Mouse (Mus musculus): ENCODE data around the gene Arhgef40. TPM values are rescaled to one million over a fixed set of nuclear protein-coding genes. Genes with fewer than 3 reads are reported as not detected.

Gene Arhgef40
- total RNA-seq (2014; rRNA removed) (61.6 and 84.6 TPM in 2 replicates), polyA plus RNA-seq (2015; fragmentation: Nextera tagmentation; extraction: Ambion mirVana) (27.3 and 46.8 TPM in 2 replicates)

GRCm38 (mm10) chr14:51984247-51985231 is at the start of gene Arhgef40:
Arhgef40 (plus strand) TSS chr14:51984719.
- Histone ChIP-seq H3K4me3 (ENCODE audit: low read depth, low read length) (peak within 1 kb of the TSS; percentile 70), H3K4me1 (ENCODE audit: insufficient read depth) (0 out of 2 replicates have a peak, but pooled peaks cover 4% of the 10 kb centered on the region), H3K9ac (peak within 1 kb of the TSS; percentile 82), H3K4me2 (ENCODE audit: low read depth) (peak within 1 kb of the TSS; percentile 85), H3K27ac (ENCODE audit: low read depth, low read length) (peak within 1 kb of the TSS; percentile 88), H3K27me3 (ENCODE audit: insufficient read depth, low read length) (no peaks in the 10 kb centered on the region), H3K36me3 (ENCODE audit: insufficient read depth) (peaks cover 15% of the 10 kb centered on the region), H3K9me3 (ENCODE audit: low read length) (no peaks in the 10 kb centered on the region)
- peak; percentile 86 for ATAC-seq
- TF ChIP-seq CTCF (IDR thresholded peaks at IDR 0.05; ENCODE audit: low read depth) = no peak
- peak; percentile 84 for DNase-seq
- WGBS = under 1% methylated on average over 55 of the region's 74 CpGs

- no peaks in the 10 kb centered on the region for H3K27me3 ChIP-seq (ENCODE audit: insufficient read depth, low read length)
- no peak for TF ChIP-seq CTCF (IDR thresholded peaks at IDR 0.05; ENCODE audit: low read depth)
- no peak overlapping the region for H3K4me2 ChIP-seq (ENCODE audit: low read depth)
- no peak overlapping the region for H3K27ac ChIP-seq (ENCODE audit: low read depth, low read length)
- no peak overlapping the region for H3K4me3 ChIP-seq (ENCODE audit: low read depth, low read length)
- WGBS = 89% methylated on average over 9 of the region's 9 CpGs
- H3K9ac ChIP-seq = no peak overlapping the region
- no peak for DNase-seq
- H3K4me1 ChIP-seq (ENCODE audit: insufficient read depth) = no peaks in the 10 kb centered on the region
- no peaks in the 10 kb centered on the region for H3K36me3 ChIP-seq (ENCODE audit: insufficient read depth)
- ATAC-seq = no peak
- 0 out of 2 replicates have a peak, but pooled peaks cover 3% of the 10 kb centered on the region for H3K9me3 ChIP-seq (ENCODE audit: low read length)
Observed at GRCm38 (mm10) chr14:51939005-51939404, 45.5 kb upstream of the Arhgef40 start.

- no peaks in the 10 kb centered on the region for H3K4me1 ChIP-seq (ENCODE audit: insufficient read depth)
- H3K36me3 ChIP-seq (ENCODE audit: insufficient read depth) = no peaks in the 10 kb centered on the region
- H3K27ac ChIP-seq (ENCODE audit: low read depth, low read length) = no peak overlapping the region
- H3K4me2 ChIP-seq (ENCODE audit: low read depth) = no peak overlapping the region
- 0 out of 2 replicates have a peak, but pooled peaks cover 3% of the 10 kb centered on the region for H3K9me3 ChIP-seq (ENCODE audit: low read length)
- no peak for TF ChIP-seq CTCF (IDR thresholded peaks at IDR 0.05; ENCODE audit: low read depth)
- WGBS = 39% methylated on average over 8 of the region's 8 CpGs
- H3K27me3 ChIP-seq (ENCODE audit: insufficient read depth, low read length) = no peaks in the 10 kb centered on the region
- no peak overlapping the region for H3K4me3 ChIP-seq (ENCODE audit: low read depth, low read length)
- no peak overlapping the region for H3K9ac ChIP-seq
- DNase-seq (no peak), ATAC-seq (no peak)
Observed at GRCm38 (mm10) chr14:51940944-51941560, 43.5 kb upstream of the Arhgef40 start.

- H3K9ac ChIP-seq = no peak overlapping the region
- no peaks in the 10 kb centered on the region for H3K27me3 ChIP-seq (ENCODE audit: insufficient read depth, low read length)
- no peaks in the 10 kb centered on the region for H3K36me3 ChIP-seq (ENCODE audit: insufficient read depth)
- 0 out of 2 replicates have a peak, but pooled peaks cover 3% of the 10 kb centered on the region for H3K9me3 ChIP-seq (ENCODE audit: low read length)
- H3K4me1 ChIP-seq (ENCODE audit: insufficient read depth) = no peaks in the 10 kb centered on the region
- DNase-seq = no peak
- no peak for ATAC-seq
- WGBS = 58% methylated on average over 9 of the region's 9 CpGs
- no peak overlapping the region for H3K27ac ChIP-seq (ENCODE audit: low read depth, low read length)
- TF ChIP-seq CTCF (IDR thresholded peaks at IDR 0.05; ENCODE audit: low read depth) = no peak
- H3K4me3 ChIP-seq (ENCODE audit: low read depth, low read length) = no peak overlapping the region
- no peak overlapping the region for H3K4me2 ChIP-seq (ENCODE audit: low read depth)
Observed at GRCm38 (mm10) chr14:51941577-51941976, 42.9 kb upstream of the Arhgef40 start.

GRCm38 (mm10) chr14:51942236-51942635 is 42.3 kb upstream of the Arhgef40 start:
- 71% methylated on average over 7 of the region's 7 CpGs for WGBS
- Histone ChIP-seq H3K9me3 (ENCODE audit: low read length) (0 out of 2 replicates have a peak, but pooled peaks cover 3% of the 10 kb centered on the region), H3K9ac (no peak overlapping the region), H3K4me3 (ENCODE audit: low read depth, low read length) (no peak overlapping the region), H3K36me3 (ENCODE audit: insufficient read depth) (no peaks in the 10 kb centered on the region), H3K27ac (ENCODE audit: low read depth, low read length) (no peak overlapping the region), H3K4me2 (ENCODE audit: low read depth) (no peak overlapping the region), H3K27me3 (ENCODE audit: insufficient read depth, low read length) (no peaks in the 10 kb centered on the region), H3K4me1 (ENCODE audit: insufficient read depth) (no peaks in the 10 kb centered on the region)
- no peak for TF ChIP-seq CTCF (IDR thresholded peaks at IDR 0.05; ENCODE audit: low read depth)
- no peak for ATAC-seq
- no peak for DNase-seq

GRCm38 (mm10) chr14:51943336-51943735 is 41.2 kb upstream of the Arhgef40 start:
- no peaks in the 10 kb centered on the region for H3K36me3 ChIP-seq (ENCODE audit: insufficient read depth)
- no peak overlapping the region for H3K4me3 ChIP-seq (ENCODE audit: low read depth, low read length)

More at GRCm38 (mm10) chr14:51943336-51943735, 41.2 kb upstream of the Arhgef40 start:
- ATAC-seq (no peak), DNase-seq (no peak)
- no peak for TF ChIP-seq CTCF (IDR thresholded peaks at IDR 0.05; ENCODE audit: low read depth)
- Histone ChIP-seq H3K9ac (no peak overlapping the region), H3K27me3 (ENCODE audit: insufficient read depth, low read length) (no peaks in the 10 kb centered on the region), H3K9me3 (ENCODE audit: low read length) (no peaks in the 10 kb centered on the region), H3K4me1 (ENCODE audit: insufficient read depth) (no peaks in the 10 kb centered on the region), H3K27ac (ENCODE audit: low read depth, low read length) (no peak overlapping the region), H3K4me2 (ENCODE audit: low read depth) (no peak overlapping the region)
- 76% methylated on average over 6 of the region's 6 CpGs for WGBS

All from forebrain, postnatal 0 days (tissue).